Mouse (Mus musculus) neural tube, embryonic 11.5 days (tissue): ENCODE measurements at regions not wholly inside any gene's neighbourhood (a gene's known extent, or its start where the extent isn't known, plus 50 kb on each side); places are given as distances from the start of the nearest gene placed in this dataset.

Experiments used
- ATAC-seq: fragments of 200-750 bp; cut with Nextera tagmentation; 2 replicates; pipeline ENCODE4 v1.8.0; 2017; ENCODE audit warnings: moderate number of reproducible peaks, mild to moderate bottlenecking, moderate TSS enrichment, moderate library complexity; ENCODE audit not compliant: insufficient read depth, low FRiP score, low TSS enrichment
- DNase-seq: peaks from one replicate; pipeline ENCODE4 v3.0.0-alpha.2; 2015; ENCODE audit warnings: low spot score
- H3K27ac ChIP-seq: fragments of 300-500 bp; sonication (generic); 2 replicates; pipeline ENCODE4 v1.5.1; 2014; ENCODE audit warnings: low read depth, mild to moderate bottlenecking, low read length
- H3K27me3 ChIP-seq: fragments of 300-500 bp; sonication (generic); 2 replicates; pipeline ENCODE4 v1.6.1; 2014; ENCODE audit warnings: mild to moderate bottlenecking, low read length, mixed read lengths; ENCODE audit not compliant: control insufficient read depth, insufficient read depth
- H3K36me3 ChIP-seq: fragments of 300-500 bp; sonication (generic); 2 replicates; pipeline ENCODE4 v1.6.1; 2014; ENCODE audit warnings: mild to moderate bottlenecking, low read length, moderate library complexity, mixed read lengths; ENCODE audit not compliant: control insufficient read depth, insufficient read depth
- H3K4me1 ChIP-seq: fragments of 300-500 bp; sonication (generic); 2 replicates; pipeline ENCODE4 v1.6.1; 2014; ENCODE audit warnings: low read length, mixed read lengths; ENCODE audit not compliant: control insufficient read depth, insufficient read depth
- H3K4me2 ChIP-seq: fragments of 300-500 bp; sonication (generic); 2 replicates; pipeline ENCODE4 v1.6.1; 2014; ENCODE audit warnings: low read depth, mild to moderate bottlenecking, moderate library complexity
- H3K4me3 ChIP-seq: fragments of 300-500 bp; sonication (generic); 2 replicates; pipeline ENCODE4 v1.5.1; 2014; ENCODE audit warnings: low read depth, low read length
- H3K9ac ChIP-seq: fragments of 300-500 bp; sonication (generic); 2 replicates; pipeline ENCODE4 v1.6.1; 2014; ENCODE audit warnings: mild to moderate bottlenecking, low read length
- H3K9me3 ChIP-seq: fragments of 300-500 bp; sonication (generic); 2 replicates; pipeline ENCODE4 v1.6.1; 2016; ENCODE audit warnings: low read length; ENCODE audit not compliant: control insufficient read depth
- WGBS: fragments of 180-500 bp; shearing (Covaris S2); extraction: QIAGEN DNeasy Blood & Tissue Kit; methylation state at CpG from one replicate; pipeline ENCODE4 v1.1.7; 2014; 5-methylcytosine and 5-hydroxymethylcytosine counted together

DNA sequence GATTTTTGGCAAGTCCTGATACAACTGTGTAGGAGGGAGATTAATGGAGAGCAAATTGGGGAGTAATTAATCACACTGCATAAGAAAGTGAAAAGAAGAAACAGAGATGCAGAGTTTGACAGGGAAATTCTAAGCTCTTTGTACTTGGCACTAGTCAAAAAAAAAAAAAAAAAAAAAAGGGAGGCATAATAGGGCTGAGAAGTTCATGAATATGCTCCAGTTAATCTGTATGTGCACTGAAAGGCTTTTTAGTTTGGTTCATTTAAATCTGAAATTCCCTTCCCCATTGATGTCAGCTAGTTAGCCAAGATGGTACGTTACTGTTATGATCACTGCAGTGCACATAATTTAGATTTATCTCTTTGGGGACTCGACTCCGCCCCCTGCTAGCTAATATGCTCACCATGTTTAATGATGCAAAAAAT, 470.8 kb upstream of the Map3k7 start:
- no peaks in the 10 kb centered on the region for H3K27me3 ChIP-seq
- H3K4me2 ChIP-seq, result no peak overlapping the region
- no peaks in the 10 kb centered on the region for H3K4me1 ChIP-seq
- DNase-seq (peak; percentile 16), ATAC-seq (no peak)
- H3K36me3 ChIP-seq, result no peaks in the 10 kb centered on the region
- no peak overlapping the region for H3K27ac ChIP-seq
- H3K9me3 ChIP-seq, result no peaks in the 10 kb centered on the region
- H3K9ac ChIP-seq, result no peak overlapping the region
- H3K4me3 ChIP-seq, result no peak overlapping the region
- 50% methylated on average over 3 of the region's 3 CpGs for WGBS

- Histone ChIP-seq H3K36me3 (no peaks in the 10 kb centered on the region), H3K27me3 (no peaks in the 10 kb centered on the region), H3K4me1 (no peaks in the 10 kb centered on the region), H3K4me2 (no peak overlapping the region), H3K4me3 (no peak overlapping the region), H3K27ac (no peak overlapping the region), H3K9me3 (no peaks in the 10 kb centered on the region), H3K9ac (no peak overlapping the region)
- no peak for DNase-seq
- ATAC-seq, result no peak
- WGBS, result 89% methylated on average over 2 of the region's 2 CpGs
These were observed 464.0 kb upstream of the Map3k7 start for GRCm38 (mm10) chr4:31499888-31500287.

DNA sequence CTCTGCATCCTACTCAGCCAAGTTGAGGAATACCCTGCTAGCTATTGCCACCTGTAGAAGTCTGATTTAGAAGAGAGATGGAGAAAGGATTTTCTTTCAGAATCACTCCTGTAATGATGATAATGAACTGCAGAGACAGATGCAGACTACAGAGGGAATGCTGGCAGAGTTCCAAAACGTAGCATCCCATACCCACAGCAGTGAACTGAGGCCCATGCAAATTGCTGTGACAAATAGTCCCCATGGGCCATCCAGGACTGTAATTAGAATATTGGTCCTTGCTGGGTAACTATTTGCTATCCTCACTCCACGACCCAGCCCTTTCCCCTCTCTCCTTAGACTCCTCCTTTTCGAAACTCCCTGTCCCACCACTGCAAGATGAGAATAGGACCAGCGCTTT, 463.5 kb upstream of the Map3k7 start:
- no peak for DNase-seq
- H3K27ac ChIP-seq, result no peak overlapping the region
- H3K4me1 ChIP-seq, result no peaks in the 10 kb centered on the region
- no peak overlapping the region for H3K4me3 ChIP-seq
- H3K9ac ChIP-seq, result no peak overlapping the region
- no peak for ATAC-seq
- H3K4me2 ChIP-seq, result no peak overlapping the region
- no peaks in the 10 kb centered on the region for H3K36me3 ChIP-seq
- H3K9me3 ChIP-seq, result no peaks in the 10 kb centered on the region
- H3K27me3 ChIP-seq, result no peaks in the 10 kb centered on the region
- WGBS, result 57% methylated on average over 4 of the region's 4 CpGs

DNA sequence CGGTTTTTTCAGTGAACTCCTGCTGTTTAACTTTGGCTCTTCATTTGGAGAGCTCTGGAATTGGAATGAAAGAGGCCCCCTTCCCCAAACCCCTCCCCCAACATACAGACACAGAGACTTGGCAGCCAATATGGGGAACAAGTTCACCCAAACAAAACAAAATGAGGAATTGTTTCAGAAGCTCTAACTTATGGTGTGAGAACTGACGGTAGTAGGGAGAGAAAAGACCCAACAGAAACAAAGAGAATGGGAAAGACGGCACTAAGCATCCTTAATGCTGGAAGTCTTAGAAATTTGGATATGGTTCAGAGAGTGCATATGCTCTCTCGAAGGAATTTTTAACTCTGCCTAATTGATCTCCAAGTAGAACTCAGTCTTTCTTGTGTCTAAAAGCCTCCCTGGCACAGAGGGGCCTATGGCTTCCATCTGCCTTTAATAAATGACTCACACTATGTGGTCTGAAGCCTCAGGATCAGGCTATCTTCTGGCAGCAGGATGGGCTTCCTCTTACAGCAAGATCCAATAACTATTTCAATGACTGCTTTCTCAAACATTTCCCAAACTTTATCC, 438.2 kb upstream of the Map3k7 start:
- 61% methylated on average over 4 of the region's 4 CpGs for WGBS
- Histone ChIP-seq H3K9ac (no peak overlapping the region), H3K9me3 (no peaks in the 10 kb centered on the region), H3K27me3 (no peaks in the 10 kb centered on the region), H3K27ac (no peak overlapping the region), H3K4me2 (no peak overlapping the region), H3K4me1 (no peaks in the 10 kb centered on the region), H3K36me3 (no peaks in the 10 kb centered on the region), H3K4me3 (no peak overlapping the region)
- DNase-seq (no peak), ATAC-seq (no peak)

DNA sequence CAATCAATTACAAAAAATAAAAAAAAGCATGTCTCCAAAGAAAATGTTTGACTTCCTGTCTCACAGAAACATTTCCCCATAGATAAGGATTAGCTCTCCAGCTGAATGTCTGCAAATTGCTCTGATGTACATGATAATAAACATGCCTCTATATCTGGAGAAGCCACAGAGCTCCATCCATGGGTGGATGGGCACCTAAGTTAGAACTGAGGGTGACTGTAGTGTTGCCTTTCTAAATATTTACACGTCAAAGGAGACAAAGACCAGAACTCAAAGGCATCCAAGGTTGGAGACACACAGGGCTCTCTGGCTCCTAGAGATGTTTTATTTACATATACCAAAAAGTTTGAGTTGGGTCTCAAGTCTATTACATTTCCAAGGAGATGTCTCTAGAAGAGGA, 427.1 kb upstream of the Map3k7 start:
- 74% methylated on average over 1 of the region's 1 CpGs for WGBS
- Histone ChIP-seq H3K4me3 (no peak overlapping the region), H3K9ac (no peak overlapping the region), H3K4me1 (no peaks in the 10 kb centered on the region), H3K36me3 (no peaks in the 10 kb centered on the region), H3K9me3 (no peaks in the 10 kb centered on the region), H3K27ac (no peak overlapping the region), H3K4me2 (no peak overlapping the region), H3K27me3 (no peaks in the 10 kb centered on the region)
- DNase-seq (no peak), ATAC-seq (no peak)

- Histone ChIP-seq H3K4me2 (no peak overlapping the region), H3K27me3 (no peaks in the 10 kb centered on the region), H3K36me3 (no peaks in the 10 kb centered on the region), H3K9me3 (no peaks in the 10 kb centered on the region), H3K27ac (no peak overlapping the region), H3K4me3 (no peak overlapping the region), H3K9ac (no peak overlapping the region), H3K4me1 (no peaks in the 10 kb centered on the region)
- DNase-seq (no peak), ATAC-seq (no peak)
- 91% methylated on average over 16 of the region's 16 CpGs for WGBS
These were observed 410.0 kb upstream of the Map3k7 start for GRCm38 (mm10) chr4:31553780-31554394.

DNA sequence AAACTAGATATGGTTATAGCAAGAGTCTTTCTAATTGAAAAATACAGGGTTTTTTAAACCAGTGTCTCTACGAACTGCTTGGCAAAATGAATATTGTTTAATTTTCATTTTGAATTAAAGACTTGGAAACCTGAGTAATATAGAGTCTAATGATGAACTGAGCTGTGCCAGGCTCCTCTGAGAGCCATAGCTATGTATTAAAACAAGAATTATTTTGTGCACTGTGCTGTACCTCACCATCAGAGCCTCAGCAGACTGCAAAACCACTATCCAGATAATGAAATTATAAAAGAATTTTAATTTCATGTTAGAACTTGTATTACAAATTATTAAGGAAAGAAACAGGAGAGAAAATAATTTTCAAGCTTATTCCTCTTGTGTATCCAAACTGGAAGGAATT, 408.8 kb upstream of the Map3k7 start:
- no peak overlapping the region for H3K4me2 ChIP-seq
- H3K9me3 ChIP-seq, result no peaks in the 10 kb centered on the region
- H3K4me1 ChIP-seq, result no peaks in the 10 kb centered on the region
- DNase-seq (no peak), ATAC-seq (no peak)
- no peak overlapping the region for H3K9ac ChIP-seq
- H3K27ac ChIP-seq, result no peak overlapping the region
- no peak overlapping the region for H3K4me3 ChIP-seq
- WGBS, result 81% methylated on average over 1 of the region's 1 CpGs
- H3K27me3 ChIP-seq, result no peaks in the 10 kb centered on the region
- no peaks in the 10 kb centered on the region for H3K36me3 ChIP-seq

GRCm38 (mm10) chr4:31557261-31557660, 406.6 kb upstream of the Map3k7 start:
- Histone ChIP-seq H3K9ac (no peak overlapping the region), H3K4me3 (no peak overlapping the region), H3K4me1 (no peaks in the 10 kb centered on the region), H3K27me3 (no peaks in the 10 kb centered on the region), H3K4me2 (no peak overlapping the region), H3K27ac (no peak overlapping the region), H3K36me3 (no peaks in the 10 kb centered on the region), H3K9me3 (no peaks in the 10 kb centered on the region)
- no peak for DNase-seq
- ATAC-seq, result no peak
- 92% methylated on average over 7 of the region's 7 CpGs for WGBS

- no peaks in the 10 kb centered on the region for H3K4me1 ChIP-seq
- H3K4me2 ChIP-seq, result no peak overlapping the region
- no peak overlapping the region for H3K9ac ChIP-seq
- no peaks in the 10 kb centered on the region for H3K9me3 ChIP-seq
- no peaks in the 10 kb centered on the region for H3K36me3 ChIP-seq
- 77% methylated on average over 4 of the region's 4 CpGs for WGBS
- no peak for DNase-seq
- no peak for ATAC-seq
- no peak overlapping the region for H3K4me3 ChIP-seq
- no peaks in the 10 kb centered on the region for H3K27me3 ChIP-seq
- no peak overlapping the region for H3K27ac ChIP-seq
These were observed 403.6 kb upstream of the Map3k7 start for GRCm38 (mm10) chr4:31560305-31560704.
